Mouse (Mus musculus) cerebellum, postnatal 14 days (tissue): ENCODE data around the gene Vwa2.

Experiments used
- DNase-seq, 2 experiments: peaks; one replicate each; pipeline ENCODE4 v3.0.0; 2021; ENCODE audit warnings: mixed read lengths in 2 of 2

Vwa2 gene

DNA sequence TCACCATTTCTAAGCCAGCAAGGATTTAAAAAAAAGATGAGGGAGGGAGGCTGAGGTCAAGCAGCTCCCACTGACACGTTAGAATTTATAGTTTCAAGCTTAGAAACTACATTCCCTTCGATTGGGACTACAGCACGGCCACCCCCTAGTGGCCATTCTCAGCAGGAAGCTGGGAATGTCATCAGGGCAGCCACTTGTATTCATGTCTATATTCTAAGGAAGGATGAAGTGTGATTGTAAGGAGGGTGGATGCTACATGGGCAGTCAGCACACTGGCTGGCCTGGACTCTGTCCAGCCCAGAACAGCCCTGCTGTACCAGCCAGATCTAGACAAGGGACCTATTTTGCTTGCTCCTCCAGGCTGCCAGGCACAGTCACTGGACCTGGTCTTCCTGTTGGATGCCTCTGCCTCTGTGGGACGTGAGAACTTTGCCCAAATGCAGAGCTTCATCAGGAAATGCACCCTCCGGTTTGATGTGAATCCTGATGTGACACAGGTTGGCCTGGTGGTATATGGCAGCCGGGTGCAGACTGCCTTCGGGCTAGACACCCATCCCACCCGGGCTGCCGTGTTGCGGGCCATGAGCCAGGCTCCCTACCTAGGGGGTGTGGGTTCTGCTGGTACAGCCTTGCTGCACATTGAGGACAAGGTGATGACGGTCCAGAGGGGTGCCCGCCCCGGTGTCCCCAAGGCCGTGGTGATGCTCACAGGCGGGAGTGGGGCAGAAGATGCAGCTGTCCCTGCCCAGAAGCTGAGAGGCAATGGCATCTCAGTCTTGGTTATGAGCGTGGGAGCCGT, 34.6 kb downstream of the Vwa2 start:
- DNase-seq: peak; percentile 40 to 58

DNA sequence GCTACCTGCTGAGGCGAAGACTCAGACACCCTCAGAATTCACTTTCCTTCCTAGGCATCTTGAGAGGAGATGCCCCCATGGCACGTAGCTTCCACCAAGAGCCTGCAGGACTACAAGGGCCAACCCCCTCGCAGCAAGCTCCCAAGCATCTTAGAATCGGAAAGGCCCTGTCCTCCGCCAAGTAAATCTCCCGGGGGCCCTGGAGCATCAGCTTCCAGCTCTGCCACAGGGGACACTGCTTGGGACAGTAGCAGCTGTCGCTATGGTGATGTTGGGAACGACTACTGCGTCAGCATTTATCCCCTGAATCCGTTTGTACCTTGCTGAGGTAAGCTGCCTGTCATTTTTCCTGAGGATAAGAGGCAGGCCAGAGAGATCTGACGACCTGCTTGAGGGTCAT, 36.5 kb downstream of the Vwa2 start:
- DNase-seq: no peak

GRCm38 (mm10) chr19:56913761-56914160, 39.7 kb downstream of the Vwa2 start:
- no peak for DNase-seq

GRCm38 (mm10) chr19:56914658-56915057, 40.6 kb downstream of the Vwa2 start:
- no peak for DNase-seq

GRCm38 (mm10) chr19:56915084-56915483, 41.0 kb downstream of the Vwa2 start:
- DNase-seq: no peak

- peak; percentile 96 to 97 for DNase-seq
These were observed 45.6 kb downstream of the Vwa2 start for GRCm38 (mm10) chr19:56919628-56920027.

GRCm38 (mm10) chr19:56920232-56920631, 46.2 kb downstream of the Vwa2 start:
- no peak for DNase-seq

DNA sequence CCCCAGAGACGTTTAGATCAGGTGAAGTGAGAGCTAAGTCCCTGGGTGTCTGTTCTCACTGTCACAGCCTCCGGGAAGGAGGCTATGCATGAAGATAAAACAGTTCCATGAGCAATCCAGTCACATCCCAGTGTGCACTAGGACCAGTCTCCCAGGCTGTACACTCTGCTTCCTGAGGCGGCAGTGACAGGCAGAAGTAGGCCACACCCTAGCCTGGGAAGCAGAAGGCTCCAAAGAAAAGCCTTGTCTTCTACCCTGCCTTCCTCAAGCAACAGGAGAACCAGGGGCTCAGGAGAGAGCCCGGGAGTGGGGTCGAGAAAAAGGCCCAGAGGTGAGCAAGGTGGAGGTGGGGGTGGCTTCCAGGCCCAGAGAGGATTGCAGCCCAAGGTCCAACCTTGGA, 47.7 kb downstream of the Vwa2 start:
- no peak for DNase-seq

DNA sequence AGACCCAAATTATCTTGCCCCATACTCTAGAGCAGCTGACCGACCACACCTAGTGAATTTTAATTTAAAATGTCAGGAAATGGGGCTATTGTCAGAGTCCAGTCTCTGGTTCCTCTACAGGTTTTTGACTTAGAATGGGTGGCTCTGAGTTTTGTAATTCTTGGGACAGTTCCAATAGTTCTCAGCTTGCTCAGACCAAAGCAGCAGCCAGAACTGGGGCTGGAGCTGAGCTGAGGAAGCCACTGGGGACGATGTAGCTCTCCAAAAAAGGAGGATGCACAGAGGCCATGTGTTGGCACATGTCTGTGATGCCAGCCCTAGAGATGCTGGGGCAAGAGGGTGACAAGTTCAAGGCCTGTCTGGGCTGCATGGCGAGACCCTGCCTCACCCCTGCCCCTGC, 55.3 kb downstream of the Vwa2 start:
- no peak for DNase-seq

- DNase-seq: peak in 1 of 2 experiments; percentile 42
These were observed 56.0 kb downstream of the Vwa2 start for GRCm38 (mm10) chr19:56930029-56930428.

DNA sequence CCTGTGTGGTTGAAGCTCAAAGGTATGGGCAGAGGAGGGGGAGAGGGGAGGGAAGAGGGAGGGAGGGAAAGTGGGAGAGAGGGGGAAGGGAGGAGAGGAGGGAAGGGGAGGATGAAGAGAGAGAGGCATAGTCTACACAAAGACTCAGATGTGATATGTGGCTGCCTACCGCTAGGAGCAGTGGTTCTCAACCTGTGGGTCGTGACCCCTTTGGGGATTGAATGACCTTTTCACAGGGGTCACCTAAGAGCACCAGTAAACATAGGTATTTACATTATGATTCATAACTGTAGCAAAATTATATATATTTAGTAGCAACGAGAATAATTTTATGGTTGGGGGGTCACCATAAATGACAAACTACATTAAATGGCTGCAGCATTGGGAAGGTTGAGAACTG, 59.8 kb downstream of the Vwa2 start:
- DNase-seq: no peak

- DNase-seq: no peak
These were observed 61.1 kb downstream of the Vwa2 start for GRCm38 (mm10) chr19:56935111-56935510.

- DNase-seq: peak; percentile 70 to 79
These were observed 61.7 kb downstream of the Vwa2 start for GRCm38 (mm10) chr19:56935777-56936176.

DNA sequence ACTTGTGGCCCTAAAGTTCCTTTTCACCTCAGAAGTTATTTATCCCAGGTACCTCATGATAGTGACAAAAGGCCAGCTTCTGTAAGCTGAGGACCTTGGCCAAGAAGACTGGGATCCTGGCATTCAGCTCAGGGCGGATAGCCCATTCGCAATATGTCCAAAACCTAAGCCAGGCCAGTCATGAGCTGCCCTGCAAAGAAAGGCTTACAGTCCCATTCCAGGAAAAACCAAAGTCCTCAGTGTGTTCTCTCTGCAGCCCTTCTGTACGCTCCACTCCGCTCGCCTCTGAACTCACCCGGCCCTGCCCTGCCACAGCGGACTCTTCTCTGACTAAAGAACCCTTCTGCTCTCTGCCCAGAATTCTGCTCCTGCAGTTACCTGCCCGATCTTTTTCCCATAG, 62.2 kb downstream of the Vwa2 start:
- peak; percentile 49 to 75 for DNase-seq

GRCm38 (mm10) chr19:56937911-56938310, 63.9 kb downstream of the Vwa2 start:
- DNase-seq: no peak

- DNase-seq: peak in 1 of 2 experiments; percentile 56
These were observed 65.8 kb downstream of the Vwa2 start for GRCm38 (mm10) chr19:56939826-56940225.

DNA sequence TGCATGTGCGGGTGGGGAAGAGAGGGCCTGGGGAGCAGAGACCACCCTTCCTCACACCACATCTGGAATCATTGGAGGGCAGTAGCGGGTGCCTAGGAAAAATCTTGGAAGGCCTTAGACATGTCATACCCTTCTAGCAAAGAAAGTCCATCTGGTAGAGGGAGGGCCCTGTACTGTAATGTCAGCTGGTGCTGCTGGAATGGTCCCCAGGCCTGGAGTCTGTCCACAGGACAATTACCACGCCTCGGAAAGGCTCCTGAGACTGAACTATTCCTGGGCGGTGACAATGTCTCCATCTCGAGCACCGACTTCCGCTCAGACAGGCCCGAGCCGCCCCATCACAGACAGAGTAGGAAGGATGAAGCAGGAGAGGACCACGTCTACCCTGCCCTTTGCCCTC, 66.5 kb downstream of the Vwa2 start:
- DNase-seq: peak; percentile 66 to 67

DNA sequence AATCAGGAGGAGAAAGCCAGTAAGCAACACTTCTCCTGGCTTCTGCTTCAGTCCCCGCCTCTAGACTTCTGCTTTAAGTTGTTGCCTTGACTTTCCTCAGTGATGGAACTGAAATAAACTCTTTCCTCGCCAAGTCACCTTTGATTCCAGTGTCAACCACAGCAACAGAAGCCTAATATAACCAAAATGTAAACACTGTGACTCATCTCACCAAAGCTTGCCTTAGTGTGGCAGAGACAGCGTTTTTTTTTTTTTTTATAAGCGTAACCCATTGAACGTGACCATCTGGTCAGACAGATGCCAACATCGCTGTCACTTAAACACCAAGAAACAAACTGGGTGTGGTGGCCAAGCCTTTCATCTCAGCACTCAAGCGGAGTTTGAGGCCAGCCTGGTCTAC, 68.2 kb downstream of the Vwa2 start:
- DNase-seq: no peak

DNA sequence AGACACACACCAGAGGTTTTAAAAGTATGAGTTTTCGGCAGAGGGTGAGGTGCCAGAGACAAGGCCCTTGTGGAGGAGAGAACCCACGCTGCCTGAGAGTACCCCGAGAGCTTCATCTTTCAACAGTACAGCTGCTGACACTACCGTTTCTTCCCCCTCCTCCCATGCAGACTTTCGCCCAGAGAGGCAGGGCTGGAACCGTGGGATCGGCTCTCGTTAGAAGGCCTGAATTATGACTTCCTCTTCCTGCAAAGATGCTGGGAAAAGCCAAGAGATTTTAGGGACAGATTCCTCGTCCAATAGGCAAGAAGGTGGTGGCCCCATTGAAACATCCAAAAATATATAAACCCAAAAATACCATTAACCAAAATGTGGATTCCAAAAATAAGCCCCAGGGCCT, 70.2 kb downstream of the Vwa2 start:
- no peak for DNase-seq

GRCm38 (mm10) chr19:56944826-56945225, 70.8 kb downstream of the Vwa2 start:
- peak in 1 of 2 experiments; percentile 51 for DNase-seq

- DNase-seq: peak in 1 of 2 experiments; percentile 47
These were observed 71.6 kb downstream of the Vwa2 start for GRCm38 (mm10) chr19:56945621-56946020.

GRCm38 (mm10) chr19:56946277-56946676, 72.2 kb downstream of the Vwa2 start:
- peak; percentile 61 to 65 for DNase-seq

- DNase-seq: peak in 1 of 2 experiments; percentile 53
These were observed 72.7 kb downstream of the Vwa2 start for GRCm38 (mm10) chr19:56946727-56947126.

DNA sequence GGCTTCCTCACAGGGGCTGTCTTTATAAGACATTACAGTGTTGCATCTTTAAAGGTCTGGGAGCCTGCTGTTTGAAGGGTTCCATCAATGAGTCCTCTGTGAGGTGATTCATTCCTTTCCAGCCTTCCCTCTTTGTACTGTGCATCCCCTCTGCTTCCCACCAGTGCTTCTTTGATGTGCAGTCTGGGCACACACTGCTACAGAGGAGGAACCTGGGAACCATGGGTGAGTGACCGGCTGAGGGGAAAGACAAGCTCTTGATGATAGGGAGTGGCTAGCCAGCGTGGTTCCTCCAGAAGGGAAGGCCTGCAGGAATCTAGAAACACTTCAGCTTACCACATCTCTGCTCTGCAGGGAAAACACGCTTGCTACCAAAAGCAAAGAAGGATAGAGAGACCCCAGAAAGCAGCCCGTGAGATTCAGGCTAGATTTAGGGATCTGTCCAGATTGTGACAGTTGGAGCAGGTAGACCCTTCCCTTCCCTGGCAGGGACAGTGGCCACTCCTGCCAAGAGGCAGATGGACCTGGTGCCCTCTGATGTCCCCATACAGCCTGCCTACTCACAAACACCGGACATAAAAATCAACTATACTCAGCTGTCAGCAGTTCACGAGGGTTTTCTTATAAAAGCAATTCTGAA, 74.0 kb downstream of the Vwa2 start:
- DNase-seq: peak; percentile 87 to 92
